Mouse (Mus musculus): ENCODE results near the gene Pank4. TPM values are rescaled to one million over a fixed set of nuclear protein-coding genes. Genes with fewer than 3 reads are reported as not detected.

The Pank4 gene
- total RNA-seq, 1 experiment = 29.3 TPM

GRCm38 (mm10) chr4:155020813-155021212 lies 56.9 kb downstream of the Pank4 start:
- Histone ChIP-seq H3K4me1 (ENCODE audit: control insufficient read depth in 2 of 2, insufficient read depth in 2 of 2, low read length in 2 of 2, poor library complexity in 1 of 2) (peaks cover 0 to 7% of the 10 kb centered on the region in 2 experiments; a peak in 1 of 4 replicates), H3K9me3 (ENCODE audit: control insufficient read depth, insufficient read depth, low read depth, low read length) (no peaks in the 10 kb centered on the region), H3K4me3 (ENCODE audit: insufficient read depth in 1 of 2, low read depth in 1 of 2, low read length in 2 of 2, poor library complexity in 1 of 2, severe bottlenecking in 1 of 2) (no peak overlapping the region), H3K9ac (ENCODE audit: insufficient read depth, low read depth, low read length, poor library complexity, severe bottlenecking) (no peak overlapping the region), H3K27ac (ENCODE audit: insufficient read depth, low read depth, low read length, poor library complexity, severe bottlenecking) (no peak overlapping the region), H3K36me3 (ENCODE audit: control insufficient read depth, insufficient read depth, low read length, poor library complexity, severe bottlenecking) (no peaks in the 10 kb centered on the region)
- TF ChIP-seq MAFK (IDR thresholded peaks at IDR 0.05; ENCODE audit: insufficient read depth, low read depth, low read length) = no peak
- no peak for TF ChIP-seq CHD2 (IDR thresholded peaks at IDR 0.05; ENCODE audit: low read depth, low read length)
- TF ChIP-seq ZNF384 (IDR thresholded peaks at IDR 0.05; ENCODE audit: low read depth, low read length) = no peak
- TF ChIP-seq ZC3H11A (IDR thresholded peaks at IDR 0.05; ENCODE audit: borderline replicate concordance, low read depth, low read length) = no peak
- no peak for TF ChIP-seq HCFC1 (IDR thresholded peaks at IDR 0.05; ENCODE audit: borderline replicate concordance, insufficient read depth, low read length)
- DNase-seq (ENCODE audit: low read depth, low spot score) = no peak
- in situ Hi-C loops (cut with MboI; ENCODE audit: low sequenced_read_pairs in 2 of 2, unreplicated experiment in 2 of 2) = no loop called here

GRCm38 (mm10) chr4:155022228-155022855 lies 58.4 kb downstream of the Pank4 start:
- TF ChIP-seq MAFK (IDR thresholded peaks at IDR 0.05; ENCODE audit: insufficient read depth, low read depth, low read length) (no peak), ZNF384 (IDR thresholded peaks at IDR 0.05; ENCODE audit: low read depth, low read length) (no peak), ZC3H11A (IDR thresholded peaks at IDR 0.05; ENCODE audit: borderline replicate concordance, low read depth, low read length) (no peak), CHD2 (IDR thresholded peaks at IDR 0.05; ENCODE audit: low read depth, low read length) (no peak), HCFC1 (IDR thresholded peaks at IDR 0.05; ENCODE audit: borderline replicate concordance, insufficient read depth, low read length) (no peak)

DNA sequence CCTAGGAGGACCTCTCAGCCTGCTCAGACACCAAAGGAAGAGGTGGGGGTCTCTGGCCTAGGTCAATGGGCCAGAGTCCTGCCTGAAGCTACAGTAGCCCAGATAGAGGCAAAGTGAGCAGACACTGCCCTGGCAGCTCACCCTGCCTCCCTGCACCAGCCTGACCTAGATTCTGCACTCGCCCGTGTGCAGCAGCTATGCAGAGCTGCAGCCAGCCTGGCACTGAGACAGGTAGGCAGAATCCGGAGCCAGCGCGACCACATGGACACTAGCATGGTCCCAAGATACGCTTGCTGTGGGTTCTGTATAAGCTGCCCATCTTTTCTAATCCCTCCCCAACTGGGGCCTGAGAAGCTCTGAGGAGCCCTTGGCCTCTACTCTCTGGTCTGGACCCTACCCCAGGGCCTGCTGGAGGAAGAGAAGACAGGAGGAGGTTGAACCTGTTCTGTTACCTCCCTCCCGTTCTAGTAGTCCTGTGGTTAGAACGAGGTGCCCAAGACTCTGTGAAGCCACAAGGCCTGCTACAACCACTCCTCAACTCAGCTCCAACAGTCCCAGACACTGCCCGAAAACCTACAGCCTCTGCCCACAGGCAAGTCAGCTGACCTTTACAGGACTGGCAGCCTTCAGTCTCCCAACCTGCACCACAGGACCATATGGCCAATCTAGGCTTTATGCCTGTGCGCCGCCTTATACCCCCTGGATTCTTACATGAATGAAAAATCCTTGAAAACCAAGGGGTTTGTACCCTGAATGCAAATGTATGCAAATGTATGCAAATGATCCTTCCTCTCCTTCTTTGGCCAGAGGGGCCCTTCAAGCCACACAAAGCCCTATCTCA lies 60.5 kb downstream of the Pank4 start:
- no peak for DNase-seq (ENCODE audit: low read depth, low spot score)
- Histone ChIP-seq H3K9ac (ENCODE audit: insufficient read depth, low read depth, low read length, poor library complexity, severe bottlenecking) (no peak overlapping the region), H3K27ac (ENCODE audit: insufficient read depth, low read depth, low read length, poor library complexity, severe bottlenecking) (no peak overlapping the region), H3K36me3 (ENCODE audit: control insufficient read depth, insufficient read depth, low read length, poor library complexity, severe bottlenecking) (no peaks in the 10 kb centered on the region), H3K4me3 (ENCODE audit: insufficient read depth in 1 of 2, low read depth in 1 of 2, low read length in 2 of 2, poor library complexity in 1 of 2, severe bottlenecking in 1 of 2) (no peak overlapping the region), H3K9me3 (ENCODE audit: control insufficient read depth, insufficient read depth, low read depth, low read length) (no peaks in the 10 kb centered on the region), H3K4me1 (ENCODE audit: control insufficient read depth in 2 of 2, insufficient read depth in 2 of 2, low read length in 2 of 2, poor library complexity in 1 of 2) (0 out of 4 replicates have a peak, but pooled peaks cover 0 to 4% of the 10 kb centered on the region in 2 experiments)
- TF ChIP-seq HCFC1 (IDR thresholded peaks at IDR 0.05; ENCODE audit: borderline replicate concordance, insufficient read depth, low read length) (no peak), ZC3H11A (IDR thresholded peaks at IDR 0.05; ENCODE audit: borderline replicate concordance, low read depth, low read length) (no peak), ZNF384 (IDR thresholded peaks at IDR 0.05; ENCODE audit: low read depth, low read length) (no peak), MAFK (IDR thresholded peaks at IDR 0.05; ENCODE audit: insufficient read depth, low read depth, low read length) (no peak), CHD2 (IDR thresholded peaks at IDR 0.05; ENCODE audit: low read depth, low read length) (no peak)
- in situ Hi-C loops (cut with MboI; ENCODE audit: low sequenced_read_pairs in 2 of 2, unreplicated experiment in 2 of 2) = no loop called here

More at GRCm38 (mm10) chr4:155022228-155022855, 58.4 kb downstream of the Pank4 start:
- Histone ChIP-seq H3K27ac (ENCODE audit: insufficient read depth, low read depth, low read length, poor library complexity, severe bottlenecking) (no peak overlapping the region), H3K9ac (ENCODE audit: insufficient read depth, low read depth, low read length, poor library complexity, severe bottlenecking) (no peak overlapping the region), H3K9me3 (ENCODE audit: control insufficient read depth, insufficient read depth, low read depth, low read length) (no peaks in the 10 kb centered on the region), H3K4me1 (ENCODE audit: control insufficient read depth in 2 of 2, insufficient read depth in 2 of 2, low read length in 2 of 2, poor library complexity in 1 of 2) (peaks cover 0 to 7% of the 10 kb centered on the region in 2 experiments; a peak in 1 of 4 replicates), H3K4me3 (ENCODE audit: insufficient read depth in 1 of 2, low read depth in 1 of 2, low read length in 2 of 2, poor library complexity in 1 of 2, severe bottlenecking in 1 of 2) (no peak overlapping the region), H3K36me3 (ENCODE audit: control insufficient read depth, insufficient read depth, low read length, poor library complexity, severe bottlenecking) (no peaks in the 10 kb centered on the region)
- in situ Hi-C loops (cut with MboI; ENCODE audit: low sequenced_read_pairs in 2 of 2, unreplicated experiment in 2 of 2) = no loop called here
- no peak for DNase-seq (ENCODE audit: low read depth, low spot score)

Other genes starting within 250 kb of the Pank4 start
- gene Ttc34, start 126.7 kb upstream of the Pank4 start, total RNA-seq (2012; rRNA removed) = 0.22 and 0.26 TPM in 2 replicates
- 2.4 and 3.1 TPM in 2 replicates for gene Mmel1, start 94.5 kb upstream of the Pank4 start, total RNA-seq (2012; rRNA removed)
- gene Fam213b, start 65.0 kb upstream of the Pank4 start, total RNA-seq (2012; rRNA removed) = 13.4 and 15.7 TPM in 2 replicates
- gene Tnfrsf14, start 35.6 kb upstream of the Pank4 start, total RNA-seq (2012; rRNA removed) = 0.53 and 0.85 TPM in 2 replicates
- 0.18 and 1.3 TPM in 2 replicates for gene Hes5, start 3.2 kb upstream of the Pank4 start, total RNA-seq (2012; rRNA removed)
- gene Plch2, start 92.7 kb downstream of the Pank4 start, total RNA-seq (2012; rRNA removed) = 0.94 and 2.5 TPM in 2 replicates
- 38.6 and 61.3 TPM in 2 replicates for gene Pex10, start 102.9 kb downstream of the Pank4 start, total RNA-seq (2012; rRNA removed)
- gene Rer1, start 122.3 kb downstream of the Pank4 start, total RNA-seq (2012; rRNA removed) = 161 and 162 TPM in 2 replicates
- gene Morn1, start 122.5 kb downstream of the Pank4 start, total RNA-seq (2012; rRNA removed) = 3.4 and 3.9 TPM in 2 replicates